Mouse (Mus musculus) CH12.LX (cell line): ENCODE data around the gene Rsu1. TPM values are rescaled to one million over a fixed set of nuclear protein-coding genes. Genes with fewer than 3 reads are reported as not detected.
A peak's percentile ranks its signal among the peaks of the same experiment; 100 is the strongest.

ENCODE experiments used
- DNase-seq: peaks from one replicate; pipeline ENCODE4 v3.0.0-alpha.2; 2013; ENCODE audit errors: extremely low read depth
- H3K27ac ChIP-seq: 2 replicates; pipeline ENCODE4 v1.5.1; 2012; ENCODE audit warnings: low read depth, mild to moderate bottlenecking, control low read depth, moderate library complexity; ENCODE audit not compliant: insufficient read depth
- H3K27me3 ChIP-seq: replicated peaks from 2 replicates; pipeline ENCODE3; 2012; ENCODE audit warnings: inconsistent platforms
- H3K36me3 ChIP-seq, 2 experiments: replicated peaks in 1 of 2; 2 replicates each; pipeline versions ENCODE3 to v1.6.1; 2012; ENCODE audit warnings: inconsistent platforms in 1 of 2, low read length in 1 of 2, mild to moderate bottlenecking in 1 of 2, mixed read lengths in 1 of 2, moderate library complexity in 1 of 2; ENCODE audit not compliant: control insufficient read depth in 1 of 2, insufficient read depth in 1 of 2
- H3K4me1 ChIP-seq, 2 experiments: 2 replicates each; pipeline ENCODE4 v1.6.1; 2012; ENCODE audit warnings: inconsistent platforms in 1 of 2, moderate library complexity in 1 of 2; ENCODE audit not compliant: insufficient read depth in 2 of 2, control insufficient read depth in 1 of 2
- H3K4me2 ChIP-seq: 2 replicates; pipeline ENCODE4 v1.6.1; 2012; ENCODE audit warnings: low read depth, mild to moderate bottlenecking, control low read depth; ENCODE audit not compliant: poor library complexity, insufficient read depth, severe bottlenecking
- H3K4me3 ChIP-seq, 3 experiments: fragments of 150-350 bp in 1 of 3; sonication (generic) in 1 of 3; replicated peaks in 1 of 3; 2 replicates each; pipeline versions ENCODE3 to v1.5.1; 2011 to 2012; ENCODE audit warnings: low read depth in 2 of 3, low read length in 2 of 3, mild to moderate bottlenecking in 2 of 3, moderate library complexity in 2 of 3, control low read depth in 1 of 3, improper control_type of control experiment in 1 of 3, inconsistent platforms in 1 of 3, mixed read lengths in 1 of 3; ENCODE audit not compliant: poor library complexity in 1 of 3
- H3K79me2 ChIP-seq: replicated peaks from 2 replicates; pipeline ENCODE4 v1.6.1; 2012; ENCODE audit warnings: mild to moderate bottlenecking, moderate library complexity; ENCODE audit not compliant: control insufficient read depth, poor library complexity, insufficient read depth, severe bottlenecking; ENCODE audit errors: extremely low read depth
- H3K9ac ChIP-seq: 2 replicates; pipeline ENCODE4 v1.6.1; 2012; ENCODE audit warnings: low read depth, mild to moderate bottlenecking, control low read depth, moderate library complexity; ENCODE audit not compliant: insufficient read depth
- H3K9me3 ChIP-seq: replicated peaks from 2 replicates; pipeline ENCODE3; 2012; ENCODE audit warnings: low read length, inconsistent platforms, mixed read lengths
- CHD1 ChIP-seq: IDR thresholded peaks from 2 replicates; pipeline ENCODE4 v1.6.1; 2012; ENCODE audit warnings: low read depth, low read length, improper control_type of control experiment, inconsistent platforms
- CTCF ChIP-seq, 2 experiments: IDR thresholded peaks in 1 of 2; conservative IDR thresholded peaks in 1 of 2; 2 replicates each; pipeline ENCODE4 v1.5.1; 2011 to 2012; ENCODE audit warnings: low read depth in 2 of 2, low read length in 2 of 2, improper control_type of control experiment in 1 of 2, inconsistent platforms in 1 of 2, mild to moderate bottlenecking in 1 of 2, moderate library complexity in 1 of 2
- E2F4 ChIP-seq: IDR thresholded peaks from 2 replicates; pipeline ENCODE4 v1.6.1; 2011; ENCODE audit warnings: low read depth, low read length, improper control_type of control experiment; ENCODE audit not compliant: insufficient replicate concordance
- EP300 ChIP-seq: IDR thresholded peaks from 2 replicates; pipeline ENCODE4 v1.6.1; 2011; ENCODE audit warnings: low read length, improper control_type of control experiment
- ETS1 ChIP-seq: conservative IDR thresholded peaks from 2 replicates; pipeline ENCODE4 v1.6.1; 2012; ENCODE audit warnings: low read depth, mild to moderate bottlenecking, inconsistent platforms, low read length, improper control_type of control experiment, moderate library complexity
- GABPA ChIP-seq: IDR thresholded peaks from 2 replicates; pipeline ENCODE4 v1.6.1; 2012; ENCODE audit warnings: low read depth, low read length, improper control_type of control experiment, inconsistent platforms; ENCODE audit not compliant: insufficient replicate concordance
- IRF4 ChIP-seq: IDR thresholded peaks from 2 replicates; pipeline ENCODE4 v1.6.1; 2014; ENCODE audit warnings: low read depth, mild to moderate bottlenecking, inconsistent platforms, low read length, improper control_type of control experiment
- JUND ChIP-seq: conservative IDR thresholded peaks from 2 replicates; pipeline ENCODE4 v1.6.1; 2011; ENCODE audit warnings: low read depth, low read length, improper control_type of control experiment
- MAX ChIP-seq: IDR thresholded peaks from 2 replicates; pipeline ENCODE4 v1.6.1; 2011; ENCODE audit warnings: low read length, improper control_type of control experiment
- MYC ChIP-seq: IDR thresholded peaks from 2 replicates; pipeline ENCODE4 v1.6.1; 2011; ENCODE audit warnings: low read depth, mild to moderate bottlenecking, improper control_type of control experiment, low read length
- NELFE ChIP-seq: IDR thresholded peaks from 2 replicates; pipeline ENCODE4 v1.6.1; 2011; ENCODE audit warnings: low read depth, low read length, improper control_type of control experiment
- NRF1 ChIP-seq: IDR thresholded peaks from 2 replicates; pipeline ENCODE4 v1.6.1; 2014; ENCODE audit warnings: low read depth, mild to moderate bottlenecking, inconsistent platforms, low read length, improper control_type of control experiment, moderate library complexity
- PAX5 ChIP-seq: IDR thresholded peaks from 2 replicates; pipeline ENCODE4 v1.6.1; 2012; ENCODE audit warnings: low read length, inconsistent platforms, mixed read lengths
- POLR2A ChIP-seq: IDR thresholded peaks from 2 replicates; pipeline ENCODE4 v1.6.1; 2011; ENCODE audit warnings: low read depth, mild to moderate bottlenecking, improper control_type of control experiment, low read length
- RCOR1 ChIP-seq: conservative IDR thresholded peaks from 2 replicates; pipeline ENCODE4 v1.6.1; 2012; ENCODE audit warnings: low read depth, mild to moderate bottlenecking, inconsistent platforms, low read length, improper control_type of control experiment
- SIN3A ChIP-seq: IDR thresholded peaks from 2 replicates; pipeline ENCODE4 v1.6.1; 2012; ENCODE audit warnings: low read length, improper control_type of control experiment, inconsistent platforms
- SMC3 ChIP-seq: IDR thresholded peaks from 2 replicates; pipeline ENCODE4 v1.6.1; 2011; ENCODE audit warnings: low read depth, low read length, improper control_type of control experiment
- TBP ChIP-seq: conservative IDR thresholded peaks from 2 replicates; pipeline ENCODE4 v1.6.1; 2011; ENCODE audit warnings: low read depth, low read length, improper control_type of control experiment
- UBTF ChIP-seq: IDR thresholded peaks from 2 replicates; pipeline ENCODE4 v1.6.1; 2012; ENCODE audit warnings: low read depth, mild to moderate bottlenecking, inconsistent platforms, low read length, improper control_type of control experiment, moderate library complexity
- USF1 ChIP-seq: IDR thresholded peaks from 2 replicates; pipeline ENCODE4 v1.6.1; 2014; ENCODE audit warnings: low read depth, mild to moderate bottlenecking, inconsistent platforms, low read length, improper control_type of control experiment
- ZKSCAN1 ChIP-seq: IDR thresholded peaks from 2 replicates; pipeline ENCODE4 v1.6.1; 2012; ENCODE audit warnings: low read depth, inconsistent platforms, low read length, improper control_type of control experiment, borderline replicate concordance
- ZMIZ1 ChIP-seq: IDR thresholded peaks from 2 replicates; pipeline ENCODE4 v1.6.1; 2012; ENCODE audit warnings: low read depth, mild to moderate bottlenecking, inconsistent platforms, low read length, improper control_type of control experiment
- dilution Hi-C: fragments of 300-500 bp; cut with MboI; formaldehyde crosslinking; loops from 2 replicates; pipeline ENCODE4 v1.14.3; 2020; ENCODE audit warnings: low sequenced_read_pairs; ENCODE audit not compliant: extremely low pct_unique_long_range_greater_than_20kb, extremely low pct_ligation_motif_present
- in situ Hi-C: fragments of 300-500 bp; cut with MboI; formaldehyde crosslinking; loops from 3 replicates; pipeline ENCODE4 v1.14.3; 2019; ENCODE audit warnings: low sequenced_read_pairs, low pct_ligation_motif_present, low pct_unique_long_range_greater_than_20kb, mixed read lengths
- polyA plus RNA-seq: library from polyadenylated mRNA; unstranded; fragments of >175 nt; gene quantifications from 2 replicates; pipeline ENCODE4 v1.2.1, GENCODE M21; 2012; ENCODE audit warnings: low read depth; ENCODE audit not compliant: insufficient read length
- total RNA-seq, 2 experiments: library from RNA; depleted of rRNA; stranded (reverse); fragments of 300-350 nt in 1 of 2; fragments of >200 nt in 1 of 2; gene quantifications; 2 replicates each; pipeline ENCODE4 v1.2.3; 2012 to 2014

The Rsu1 gene
- total and polyA plus RNA-seq, 3 experiments, result 29.5 to 108 (median 86.4) TPM

DNA sequence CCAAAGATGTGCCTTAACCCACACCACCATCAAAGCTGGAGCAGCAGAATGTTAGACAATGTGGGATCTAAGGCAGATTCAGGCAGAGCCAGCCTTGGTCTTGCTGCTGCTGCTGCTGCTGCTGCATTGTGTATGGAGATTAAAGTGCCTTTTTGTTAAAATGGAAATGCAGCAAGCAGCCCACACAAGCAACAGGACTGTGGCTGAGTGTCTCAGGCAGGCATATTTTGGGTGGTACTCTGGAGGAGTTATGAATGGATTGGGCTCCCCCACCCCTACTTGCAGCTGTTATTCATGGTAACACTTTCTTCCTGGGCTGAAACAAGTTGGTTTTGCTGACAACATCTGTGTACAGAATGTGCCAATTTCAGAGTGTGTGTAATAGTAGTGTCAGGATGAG, 199.0 kb downstream of the Rsu1 start:
- peaks cover 13 to 46% of the 10 kb centered on the region in 2 experiments for H3K36me3 ChIP-seq
- no peak for TF ChIP-seq EP300
- no peak for TF ChIP-seq RCOR1
- no peak for TF ChIP-seq SMC3
- TF ChIP-seq ETS1, result no peak
- no peak for TF ChIP-seq SIN3A
- TF ChIP-seq GABPA, result no peak
- TF ChIP-seq POLR2A, result no peak
- TF ChIP-seq ZMIZ1, result no peak
- no peak for TF ChIP-seq TBP
- TF ChIP-seq IRF4, result no peak
- no peak for TF ChIP-seq NELFE
- no peak for TF ChIP-seq PAX5
- TF ChIP-seq, all 38 proteins: peak for 0
- Histone ChIP-seq H3K9me3 (no peaks in the 10 kb centered on the region), H3K4me1 (no peaks in the 10 kb centered on the region), H3K4me3 (no peak overlapping the region), H3K4me2 (no peak overlapping the region), H3K9ac (no peak overlapping the region), H3K79me2 (no peaks in the 10 kb centered on the region), H3K27me3 (no peaks in the 10 kb centered on the region), H3K27ac (0 out of 2 replicates have a peak overlapping the region, but pooled peaks have one; percentile 21)
- in situ Hi-C loops (no loop called here), dilution Hi-C loops (no loop called here)
- no peak for DNase-seq

DNA sequence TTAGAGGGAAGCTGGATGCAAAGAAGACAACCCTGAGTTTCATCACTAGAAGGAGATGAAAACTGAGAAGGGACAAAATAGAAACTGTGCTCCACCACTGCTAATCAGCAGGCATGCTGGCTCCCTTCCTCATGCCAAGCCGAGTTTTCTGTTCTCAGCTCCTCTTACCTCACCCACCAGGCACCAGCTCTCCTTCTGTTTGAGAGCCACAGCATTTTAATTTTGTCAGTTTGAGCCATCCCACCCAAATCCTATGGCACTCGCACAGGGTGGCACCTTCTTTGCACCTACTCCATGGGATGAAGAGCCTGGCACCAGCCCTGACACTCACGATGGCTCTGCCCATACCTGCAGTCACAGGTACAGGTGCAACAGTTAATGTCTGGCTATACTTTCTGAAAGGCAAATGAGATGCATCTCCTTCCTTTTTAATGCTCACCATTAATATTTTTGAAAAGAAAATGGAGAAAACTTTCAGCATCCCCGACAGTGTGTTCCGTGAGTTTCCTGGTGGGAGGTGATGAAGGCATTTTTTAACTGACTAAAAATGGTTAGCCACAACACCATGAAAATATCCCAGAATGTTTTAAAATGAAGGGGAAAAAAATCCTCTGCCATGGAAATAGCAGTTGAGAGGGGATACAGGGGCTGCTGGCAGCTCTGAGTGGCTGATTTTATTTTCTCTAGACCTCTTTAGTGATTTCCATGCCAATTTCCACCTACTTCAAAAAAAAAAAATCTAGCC, 210.6 kb downstream of the Rsu1 start:
- H3K27me3 ChIP-seq, result no peaks in the 10 kb centered on the region
- H3K79me2 ChIP-seq, result no peaks in the 10 kb centered on the region
- H3K4me2 ChIP-seq, result no peak overlapping the region
- dilution Hi-C loops (no loop called here), in situ Hi-C loops (no loop called here)
- H3K27ac ChIP-seq, result no peak overlapping the region
- no peaks in the 10 kb centered on the region for H3K9me3 ChIP-seq
- TF ChIP-seq CTCF (conservative IDR thresholded peaks at IDR 0.05 in 1 of 2, IDR thresholded peaks at IDR 0.05 in 1 of 2; ENCODE audit: low read depth in 2 of 2, low read length in 2 of 2), result no peak
- TF ChIP-seq E2F4, result no peak
- no peak for TF ChIP-seq USF1
- TF ChIP-seq ZKSCAN1, result no peak
- TF ChIP-seq MYC, result no peak
- no peak for TF ChIP-seq CHD1
- no peak for TF ChIP-seq MAX
- TF ChIP-seq UBTF, result no peak
- TF ChIP-seq IRF4, result no peak
- no peak for TF ChIP-seq NRF1
- TF ChIP-seq JUND, result no peak
- no peak for TF ChIP-seq TBP
- TF ChIP-seq SMC3, result no peak
- H3K4me3 ChIP-seq, result no peak overlapping the region
- no peaks in the 10 kb centered on the region for H3K36me3 ChIP-seq
- H3K4me1 ChIP-seq, result peaks cover 0 to 9% of the 10 kb centered on the region in 2 experiments; a peak in 2 of 4 replicates
- no peak for DNase-seq
- no peak overlapping the region for H3K9ac ChIP-seq
